Mouse (Mus musculus) MEL (cell line): ENCODE measurements around the gene Zfp87. TPM values are rescaled to one million over a fixed set of nuclear protein-coding genes. Genes with fewer than 3 reads are reported as not detected.

Experiments used
- DNase-seq: peaks from one replicate; pipeline ENCODE4 v3.0.0; 2011; ENCODE audit warnings: low read depth, low spot score
- H3K27ac ChIP-seq: 2 replicates; pipeline ENCODE4 v1.5.1; 2012; ENCODE audit warnings: low read depth, mild to moderate bottlenecking, control low read depth, low read length, moderate library complexity; ENCODE audit not compliant: control insufficient read depth
- H3K27me3 ChIP-seq, 2 experiments: fragments of 150-350 bp in 1 of 2; sonication (generic) in 1 of 2; 2 replicates each; pipeline ENCODE4 v1.6.1; 2012; ENCODE audit warnings: low read length in 2 of 2, mild to moderate bottlenecking in 2 of 2, improper control_type of control experiment in 1 of 2, moderate library complexity in 1 of 2; ENCODE audit not compliant: insufficient read depth in 2 of 2, control insufficient read depth in 1 of 2
- H3K36me3 ChIP-seq, 2 experiments: 2 replicates each; pipeline ENCODE4 v1.6.1; 2012 to 2014; ENCODE audit warnings: low read length in 2 of 2, improper control_type of control experiment in 1 of 2, inconsistent platforms in 1 of 2, mild to moderate bottlenecking in 1 of 2; ENCODE audit not compliant: insufficient read depth in 2 of 2, control insufficient read depth in 1 of 2
- H3K4me1 ChIP-seq, 2 experiments: fragments of 150-350 bp in 1 of 2; sonication (generic) in 1 of 2; 2 replicates each; pipeline ENCODE4 v1.6.1; 2012; ENCODE audit warnings: low read length in 2 of 2, improper control_type of control experiment in 1 of 2, mild to moderate bottlenecking in 1 of 2; ENCODE audit not compliant: insufficient read depth in 2 of 2, control insufficient read depth in 1 of 2
- H3K4me3 ChIP-seq, 2 experiments: fragments of 150-350 bp in 1 of 2; sonication (generic) in 1 of 2; 2 replicates each; pipeline ENCODE4 v1.5.1; 2012; ENCODE audit warnings: low read depth in 2 of 2, low read length in 2 of 2, mild to moderate bottlenecking in 2 of 2, moderate library complexity in 2 of 2, control low read depth in 1 of 2, improper control_type of control experiment in 1 of 2; ENCODE audit not compliant: control insufficient read depth in 1 of 2, insufficient read depth in 1 of 2
- H3K79me2 ChIP-seq: 2 replicates; pipeline ENCODE4 v1.6.1; 2012; ENCODE audit warnings: mild to moderate bottlenecking, low read length, moderate library complexity; ENCODE audit not compliant: control insufficient read depth, poor library complexity, insufficient read depth
- H3K9ac ChIP-seq: 2 replicates; pipeline ENCODE4 v1.6.1; 2012; ENCODE audit warnings: low read depth, mild to moderate bottlenecking, control low read depth, low read length, moderate library complexity; ENCODE audit not compliant: control insufficient read depth, poor library complexity, severe bottlenecking
- H3K9me3 ChIP-seq: fragments of 150-350 bp; sonication (generic); replicated peaks from 2 replicates; pipeline ENCODE4 v1.6.1; 2012; ENCODE audit warnings: mild to moderate bottlenecking, low read length, improper control_type of control experiment, moderate library complexity; ENCODE audit not compliant: insufficient read depth
- BHLHE40 ChIP-seq: IDR thresholded peaks from 2 replicates; pipeline ENCODE4 v1.6.1; 2012; ENCODE audit warnings: low read depth, mild to moderate bottlenecking, inconsistent platforms, low read length, improper control_type of control experiment, borderline replicate concordance
- CHD1 ChIP-seq: IDR thresholded peaks from 2 replicates; pipeline ENCODE4 v1.6.1; 2012; ENCODE audit warnings: low read depth, mild to moderate bottlenecking, inconsistent platforms, low read length, improper control_type of control experiment
- CHD2 ChIP-seq: IDR thresholded peaks from 2 replicates; pipeline ENCODE4 v1.6.1; 2011; ENCODE audit warnings: low read length, improper control_type of control experiment
- CTCF ChIP-seq, 3 experiments: IDR thresholded peaks in 2 of 3; conservative IDR thresholded peaks in 1 of 3; 2 replicates each; pipeline ENCODE4 v1.5.1; 2011 to 2012; ENCODE audit warnings: low read length in 3 of 3, low read depth in 2 of 3, mild to moderate bottlenecking in 2 of 3, improper control_type of control experiment in 1 of 3, inconsistent platforms in 1 of 3, mixed read lengths in 1 of 3, moderate library complexity in 1 of 3; ENCODE audit not compliant: control insufficient read depth in 1 of 3, insufficient read depth in 1 of 3, poor library complexity in 1 of 3, severe bottlenecking in 1 of 3
- E2F4 ChIP-seq: IDR thresholded peaks from 2 replicates; pipeline ENCODE4 v1.6.1; 2011; ENCODE audit warnings: low read depth, low read length, improper control_type of control experiment, borderline replicate concordance
- ELF1 ChIP-seq: IDR thresholded peaks from 2 replicates; pipeline ENCODE4 v1.6.1; 2014; ENCODE audit warnings: low read depth, mild to moderate bottlenecking, inconsistent platforms, low read length, improper control_type of control experiment, moderate library complexity
- EP300 ChIP-seq, 2 experiments: IDR thresholded peaks; 2 replicates each; pipeline ENCODE4 v1.6.1; 2011; ENCODE audit warnings: improper control_type of control experiment in 2 of 2, low read length in 2 of 2, low read depth in 1 of 2, mild to moderate bottlenecking in 1 of 2
- ETS1 ChIP-seq: IDR thresholded peaks from 2 replicates; pipeline ENCODE4 v1.6.1; 2012; ENCODE audit warnings: low read depth, mild to moderate bottlenecking, inconsistent platforms, low read length, improper control_type of control experiment, moderate library complexity
- GABPA ChIP-seq: IDR thresholded peaks from 2 replicates; pipeline ENCODE4 v1.6.1; 2012; ENCODE audit warnings: low read depth, mild to moderate bottlenecking, inconsistent platforms, low read length, improper control_type of control experiment, moderate library complexity
- GATA1 ChIP-seq: IDR thresholded peaks from 2 replicates; pipeline ENCODE4 v1.6.1; 2011; ENCODE audit warnings: low read depth, low read length, improper control_type of control experiment
- HCFC1 ChIP-seq: IDR thresholded peaks from 2 replicates; pipeline ENCODE4 v1.6.1; 2012; ENCODE audit warnings: low read depth, mild to moderate bottlenecking, inconsistent platforms, low read length, improper control_type of control experiment, moderate library complexity
- JUND ChIP-seq: IDR thresholded peaks from 2 replicates; pipeline ENCODE4 v1.6.1; 2011; ENCODE audit warnings: low read depth, mild to moderate bottlenecking, improper control_type of control experiment, low read length
- KAT2A ChIP-seq: conservative IDR thresholded peaks from 2 replicates; pipeline ENCODE4 v1.6.1; 2012; ENCODE audit warnings: low read depth, low read length, improper control_type of control experiment, inconsistent platforms
- MAFK ChIP-seq: IDR thresholded peaks from 2 replicates; pipeline ENCODE4 v1.6.1; 2011; ENCODE audit warnings: low read depth, mild to moderate bottlenecking, low read length, improper control_type of control experiment, borderline replicate concordance
- MAX ChIP-seq: IDR thresholded peaks from 2 replicates; pipeline ENCODE4 v1.6.1; 2011; ENCODE audit warnings: low read length, improper control_type of control experiment
- MAZ ChIP-seq: IDR thresholded peaks from 2 replicates; pipeline ENCODE4 v1.6.1; 2012; ENCODE audit warnings: low read depth, mild to moderate bottlenecking, inconsistent platforms, low read length, improper control_type of control experiment
- MYB ChIP-seq: IDR thresholded peaks from 2 replicates; pipeline ENCODE4 v1.6.1; 2011; ENCODE audit warnings: mild to moderate bottlenecking, low read depth, low read length, improper control_type of control experiment
- MYC ChIP-seq: IDR thresholded peaks from 2 replicates; pipeline ENCODE4 v1.6.1; 2011; ENCODE audit warnings: low read depth, mild to moderate bottlenecking, low read length, improper control_type of control experiment, moderate library complexity
- NELFE ChIP-seq: IDR thresholded peaks from 2 replicates; pipeline ENCODE4 v1.6.1; 2011; ENCODE audit warnings: low read depth, low read length, improper control_type of control experiment
- POLR2A ChIP-seq, 2 experiments: IDR thresholded peaks; 2 replicates each; pipeline ENCODE4 v1.6.1; 2011 to 2012; ENCODE audit warnings: low read length in 2 of 2, mild to moderate bottlenecking in 2 of 2, control low read depth in 1 of 2, improper control_type of control experiment in 1 of 2, low read depth in 1 of 2, moderate library complexity in 1 of 2; ENCODE audit not compliant: control insufficient read depth in 1 of 2, insufficient read depth in 1 of 2, poor library complexity in 1 of 2
- POLR2AphosphoS2 ChIP-seq: IDR thresholded peaks from 2 replicates; pipeline ENCODE4 v1.6.1; 2011; ENCODE audit warnings: low read length, improper control_type of control experiment
- POLR2AphosphoS5 ChIP-seq: IDR thresholded peaks from 2 replicates; pipeline ENCODE4 v1.6.1; 2012; ENCODE audit warnings: low read depth, borderline replicate concordance, mild to moderate bottlenecking, inconsistent platforms, low read length, moderate library complexity, mixed read lengths
- RAD21 ChIP-seq: IDR thresholded peaks from 2 replicates; pipeline ENCODE4 v1.6.1; 2011; ENCODE audit warnings: mild to moderate bottlenecking, low read depth, low read length, improper control_type of control experiment
- RCOR1 ChIP-seq: IDR thresholded peaks from 2 replicates; pipeline ENCODE4 v1.6.1; 2012; ENCODE audit warnings: low read depth, mild to moderate bottlenecking, inconsistent platforms, low read length, improper control_type of control experiment
- SIN3A ChIP-seq: IDR thresholded peaks from 2 replicates; pipeline ENCODE4 v1.6.1; 2012; ENCODE audit warnings: low read length, improper control_type of control experiment, inconsistent platforms
- SMC3 ChIP-seq: IDR thresholded peaks from 2 replicates; pipeline ENCODE4 v1.6.1; 2011; ENCODE audit warnings: low read depth, low read length, improper control_type of control experiment
- TAL1 ChIP-seq: IDR thresholded peaks from 2 replicates; pipeline ENCODE4 v1.6.1; 2012; ENCODE audit warnings: mild to moderate bottlenecking, inconsistent platforms, low read length, moderate library complexity, mixed read lengths
- TBP ChIP-seq: IDR thresholded peaks from 2 replicates; pipeline ENCODE4 v1.8.0; 2011; ENCODE audit warnings: low read depth, low read length, improper control_type of control experiment
- TCF12 ChIP-seq: IDR thresholded peaks from 2 replicates; pipeline ENCODE4 v1.6.1; 2014; ENCODE audit warnings: low read depth, mild to moderate bottlenecking, inconsistent platforms, low read length, improper control_type of control experiment, moderate library complexity
- UBTF ChIP-seq: IDR thresholded peaks from 2 replicates; pipeline ENCODE4 v1.6.1; 2012; ENCODE audit warnings: low read depth, mild to moderate bottlenecking, inconsistent platforms, low read length, improper control_type of control experiment, moderate library complexity, borderline replicate concordance; ENCODE audit not compliant: insufficient read depth
- USF1 ChIP-seq: IDR thresholded peaks from 2 replicates; pipeline ENCODE4 v1.6.1; 2014; ENCODE audit warnings: low read depth, mild to moderate bottlenecking, inconsistent platforms, low read length, improper control_type of control experiment, moderate library complexity
- USF2 ChIP-seq, 2 experiments: IDR thresholded peaks; 2 replicates each; pipeline ENCODE4 v1.6.1; 2011 to 2012; ENCODE audit warnings: improper control_type of control experiment in 2 of 2, low read length in 2 of 2, borderline replicate concordance in 1 of 2, inconsistent platforms in 1 of 2, low read depth in 1 of 2, mild to moderate bottlenecking in 1 of 2; ENCODE audit not compliant: insufficient read depth in 1 of 2
- ZC3H11A ChIP-seq: IDR thresholded peaks from 2 replicates; pipeline ENCODE4 v1.6.1; 2012; ENCODE audit warnings: low read depth, mild to moderate bottlenecking, inconsistent platforms, low read length, improper control_type of control experiment
- ZKSCAN1 ChIP-seq: IDR thresholded peaks from 2 replicates; pipeline ENCODE4 v1.6.1; 2012; ENCODE audit warnings: low read depth, mild to moderate bottlenecking, inconsistent platforms, low read length, improper control_type of control experiment, moderate library complexity
- ZMIZ1 ChIP-seq: IDR thresholded peaks from 2 replicates; pipeline ENCODE4 v1.6.1; 2012; ENCODE audit warnings: low read depth, mild to moderate bottlenecking, inconsistent platforms, low read length, improper control_type of control experiment, moderate library complexity
- ZNF384 ChIP-seq: IDR thresholded peaks from 2 replicates; pipeline ENCODE4 v1.6.1; 2012; ENCODE audit warnings: low read depth, mild to moderate bottlenecking, inconsistent platforms, low read length, improper control_type of control experiment
- polyA plus RNA-seq, 2 experiments: library from polyadenylated mRNA; stranded (reverse) in 1 of 2; unstranded in 1 of 2; fragments of >175 nt in 1 of 2; fragments of >200 nt in 1 of 2; gene quantifications; 2 replicates each; pipeline versions ENCODE4 v1.2.1 to v1.2.4; 2012; ENCODE audit warnings: low replicate concordance in 2 of 2, low read depth in 1 of 2; ENCODE audit not compliant: insufficient read length in 2 of 2, insufficient read depth in 1 of 2, missing spikeins in 1 of 2
- total RNA-seq: library from RNA; depleted of rRNA; stranded (reverse); fragments of 300-350 nt; gene quantifications from 2 replicates; pipeline ENCODE4 v1.2.3, GENCODE M21; 2012; rRNA removed

The Zfp87 gene
- total RNA-seq (17.8 and 28.4 TPM in 2 replicates), polyA plus RNA-seq (10 to 100 TPM in 1 of 2 experiments, not detected in 1; 11.7 TPM)

DNA sequence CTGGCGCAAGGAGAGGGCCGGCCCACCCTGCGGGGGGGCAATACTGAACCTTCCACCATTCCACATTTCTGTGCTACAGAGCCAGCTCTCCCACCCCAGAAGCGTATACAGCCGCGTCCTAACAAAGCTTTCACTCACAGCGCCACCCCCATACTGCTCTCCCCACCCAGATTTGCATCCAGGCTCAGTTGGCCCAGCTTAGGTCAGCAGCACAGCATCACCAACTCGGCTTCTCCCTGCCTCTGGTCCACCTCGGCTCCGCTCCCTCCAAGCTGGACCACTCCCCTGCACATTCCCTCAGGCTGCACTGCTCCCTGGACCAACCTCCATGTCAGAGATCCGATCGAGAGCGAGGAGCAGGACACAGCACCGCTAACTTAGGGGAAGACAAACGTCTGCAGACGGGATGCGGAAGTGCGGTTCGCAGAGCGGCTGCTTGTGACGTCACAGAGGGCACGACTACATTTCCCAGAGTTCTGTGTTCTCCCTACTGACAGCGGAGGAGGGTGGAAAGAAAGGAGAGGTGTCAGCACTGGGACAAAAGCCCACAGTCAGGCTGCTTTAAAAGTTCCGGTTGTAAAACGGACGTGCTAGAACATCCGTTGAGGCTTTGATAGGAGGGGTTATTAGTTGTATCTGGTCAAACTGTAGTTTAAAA lies at the start of gene Zfp87, which contains the start of gene Gm26965:
Gene Zfp87, minus strand, starts transcription at position 425 of the 658 bp plus-strand sequence.
Gene Gm26965, minus strand, starts transcription at position 399 of the 658 bp plus-strand sequence.
- Histone ChIP-seq H3K4me3 (peak within 1 kb of the TSS; percentile 84 to 97), H3K36me3 (peaks cover under 1 to 9% of the 10 kb centered on the region in 2 experiments; a peak in 3 of 4 replicates), H3K27ac (peak within 1 kb of the TSS; percentile 59), H3K27me3 (no peaks in the 10 kb centered on the region), H3K4me1 (peaks cover 0 to 4% of the 10 kb centered on the region in 2 experiments; a peak in 1 of 4 replicates), H3K9ac (peak within 1 kb of the TSS; percentile 84), H3K9me3 (no peaks in the 10 kb centered on the region), H3K79me2 (peaks cover 21% of the 10 kb centered on the region)
- DNase-seq, result peak; percentile 98
- TF ChIP-seq TCF12 (peak; percentile 62), TBP (peak; percentile 93), ZC3H11A (no peak), ETS1 (peak; percentile 73), SMC3 (no peak), USF2 (IDR thresholded peaks at IDR 0.05; ENCODE audit: borderline replicate concordance in 1 of 2, insufficient read depth in 1 of 2, low read depth in 1 of 2, low read length in 2 of 2) (no peak), MAX (peak; percentile 54), UBTF (no peak), EP300 (IDR thresholded peaks at IDR 0.05; ENCODE audit: low read depth in 1 of 2, low read length in 2 of 2) (peak in 1 of 2 experiments; percentile 50; a peak in 2 of 4 replicates), CHD2 (no peak), MAFK (no peak), NELFE (peak; percentile 70), RCOR1 (no peak), JUND (no peak), GABPA (no peak), RAD21 (no peak), BHLHE40 (no peak), POLR2AphosphoS2 (peak; percentile 76; the same call in 1 of the 2 replicates), POLR2AphosphoS5 (no peak), TAL1 (no peak), SIN3A (peak; percentile 98), MAZ (peak; percentile 61; the same call in 1 of the 2 replicates), HCFC1 (peak; percentile 99), GATA1 (no peak), USF1 (0 out of 2 replicates have a peak, but pooled peaks have one; percentile 18), ZMIZ1 (peak; percentile 71), E2F4 (no peak), MYB (peak; percentile 73), POLR2A (IDR thresholded peaks at IDR 0.05; ENCODE audit: control insufficient read depth in 1 of 2, insufficient read depth in 1 of 2, low read depth in 1 of 2, low read length in 2 of 2, poor library complexity in 1 of 2) (peak; percentile 31 to 94; a peak in 3 of 4 replicates), ZKSCAN1 (no peak), CHD1 (no peak), ELF1 (peak; percentile 99), ZNF384 (no peak), MYC (no peak; the same call in 1 of the 2 replicates), CTCF (IDR thresholded peaks at IDR 0.05 in 2 of 3, conservative IDR thresholded peaks at IDR 0.05 in 1 of 3; ENCODE audit: control insufficient read depth in 1 of 3, insufficient read depth in 1 of 3, low read depth in 2 of 3, low read length in 3 of 3, poor library complexity in 1 of 3, severe bottlenecking in 1 of 3) (no peak), KAT2A (peak; percentile 89)
